Mouse (Mus musculus): ENCODE results near the gene Cacna1g.
A peak's percentile ranks its signal among the peaks of the same experiment; 100 is the strongest.

The Cacna1g gene

GRCm38 (mm10) chr11:94480382-94480781, 6.4 kb upstream of the Cacna1g start:
- DNase-seq (ENCODE audit: low read depth), result no peak

GRCm38 (mm10) chr11:94477651-94478050, 3.7 kb upstream of the Cacna1g start:
- no peak for DNase-seq (ENCODE audit: low read depth)

- peak; percentile 27 for DNase-seq (ENCODE audit: low read depth)
Observed at GRCm38 (mm10) chr11:94475722-94476121, 1.7 kb upstream of the Cacna1g start.

- DNase-seq (ENCODE audit: low read depth), result no peak
Observed at GRCm38 (mm10) chr11:94474544-94474910, 529 bp upstream of the Cacna1g start.

- DNase-seq (ENCODE audit: low read depth), result no peak
Observed at GRCm38 (mm10) chr11:94472916-94473706, 887 bp downstream of the Cacna1g start.

- peak; percentile 64 for DNase-seq (ENCODE audit: low read depth)
Observed at GRCm38 (mm10) chr11:94472585-94472915, 1.4 kb downstream of the Cacna1g start.

GRCm38 (mm10) chr11:94471740-94472584, 2.0 kb downstream of the Cacna1g start:
- peak; percentile 36 for DNase-seq (ENCODE audit: low read depth)

GRCm38 (mm10) chr11:94470391-94470790, 3.6 kb downstream of the Cacna1g start:
- no peak for DNase-seq (ENCODE audit: low read depth)

- DNase-seq (ENCODE audit: low read depth), result peak; percentile 41
Observed at GRCm38 (mm10) chr11:94469136-94470064, 4.6 kb downstream of the Cacna1g start.

GRCm38 (mm10) chr11:94468582-94469064, 5.4 kb downstream of the Cacna1g start:
- peak; percentile 37 for DNase-seq (ENCODE audit: low read depth)

- no peak for DNase-seq (ENCODE audit: low read depth)
Observed at GRCm38 (mm10) chr11:94466333-94466855, 7.6 kb downstream of the Cacna1g start.

GRCm38 (mm10) chr11:94464170-94464569, 9.8 kb downstream of the Cacna1g start:
- no peak for DNase-seq (ENCODE audit: low read depth)

GRCm38 (mm10) chr11:94461856-94462255, 12.1 kb downstream of the Cacna1g start:
- DNase-seq (ENCODE audit: low read depth), result no peak

- DNase-seq (ENCODE audit: low read depth), result no peak
Observed at GRCm38 (mm10) chr11:94457001-94457400, 17.0 kb downstream of the Cacna1g start.

GRCm38 (mm10) chr11:94456347-94456746, 17.7 kb downstream of the Cacna1g start:
- no peak for DNase-seq (ENCODE audit: low read depth)

- no peak for DNase-seq (ENCODE audit: low read depth)
Observed at GRCm38 (mm10) chr11:94455161-94455820, 18.7 kb downstream of the Cacna1g start.

GRCm38 (mm10) chr11:94454756-94455155, 19.2 kb downstream of the Cacna1g start:
- no peak for DNase-seq (ENCODE audit: low read depth)

GRCm38 (mm10) chr11:94451091-94451773, 22.8 kb downstream of the Cacna1g start:
- DNase-seq (ENCODE audit: low read depth), result no peak

GRCm38 (mm10) chr11:94449886-94450285, 24.1 kb downstream of the Cacna1g start:
- no peak for DNase-seq (ENCODE audit: low read depth)

GRCm38 (mm10) chr11:94449239-94449638, 24.8 kb downstream of the Cacna1g start:
- no peak for DNase-seq (ENCODE audit: low read depth)

- no peak for DNase-seq (ENCODE audit: low read depth)
Observed at GRCm38 (mm10) chr11:94447017-94447416, 27.0 kb downstream of the Cacna1g start.
